Mouse (Mus musculus) hindbrain, embryonic 11.5 days (tissue): ENCODE results near the gene Fga. TPM values are rescaled to one million over a fixed set of nuclear protein-coding genes. Genes with fewer than 3 reads are reported as not detected.

Experiments
- ATAC-seq: fragments of 200-750 bp; cut with Nextera tagmentation; 2 replicates; pipeline ENCODE4 v1.8.0; 2017; ENCODE audit warnings: mild to moderate bottlenecking, moderate TSS enrichment, moderate library complexity; ENCODE audit not compliant: low FRiP score
- DNase-seq: peaks from one replicate; pipeline ENCODE4 v3.0.0-alpha.2; 2015; ENCODE audit warnings: low spot score
- H3K27ac ChIP-seq: fragments of 300-500 bp; sonication (generic); 2 replicates; pipeline ENCODE4 v1.5.1; 2014; ENCODE audit warnings: mild to moderate bottlenecking, low read depth, low read length
- H3K27me3 ChIP-seq: fragments of 300-500 bp; sonication (generic); 2 replicates; pipeline ENCODE4 v1.6.1; 2014; ENCODE audit warnings: mild to moderate bottlenecking, low read length, moderate library complexity, mixed read lengths; ENCODE audit not compliant: control insufficient read depth, insufficient read depth
- H3K36me3 ChIP-seq: fragments of 300-500 bp; sonication (generic); 2 replicates; pipeline ENCODE4 v1.6.1; 2014; ENCODE audit warnings: mild to moderate bottlenecking, low read length, moderate library complexity, mixed read lengths; ENCODE audit not compliant: control insufficient read depth, insufficient read depth
- H3K4me1 ChIP-seq: fragments of 300-500 bp; sonication (generic); replicated peaks from 2 replicates; pipeline ENCODE4 v1.6.1; 2014; ENCODE audit warnings: low read length, mixed read lengths; ENCODE audit not compliant: control insufficient read depth, insufficient read depth
- H3K4me2 ChIP-seq: fragments of 300-500 bp; sonication (generic); replicated peaks from 2 replicates; pipeline ENCODE4 v1.6.1; 2014; ENCODE audit warnings: mild to moderate bottlenecking, low read depth, low read length
- H3K4me3 ChIP-seq: fragments of 300-500 bp; sonication (generic); 2 replicates; pipeline ENCODE4 v1.5.1; 2014; ENCODE audit warnings: low read depth, low read length
- H3K9ac ChIP-seq: fragments of 300-500 bp; sonication (generic); 2 replicates; pipeline ENCODE4 v1.6.1; 2014; ENCODE audit warnings: low read depth, low read length
- H3K9me3 ChIP-seq: fragments of 300-500 bp; sonication (generic); 2 replicates; pipeline ENCODE4 v1.6.1; 2016; ENCODE audit warnings: low read length; ENCODE audit not compliant: control insufficient read depth
- WGBS: fragments of 180-500 bp; shearing (Covaris S2); extraction: QIAGEN DNeasy Blood & Tissue Kit; methylation state at CpG from one replicate; pipeline ENCODE4 v1.1.7; 2014; 5-methylcytosine and 5-hydroxymethylcytosine counted together
- polyA plus RNA-seq: library from polyadenylated mRNA; unstranded; fragments of >200 nt; fragmentation: Nextera tagmentation; extraction: Ambion mirVana; gene quantifications from 2 replicates; pipeline ENCODE4 v1.2.1, GENCODE M21; 2014

The Fga gene
- polyA plus RNA-seq, 1 experiment from 2014 or later, result not detected

GRCm38 (mm10) chr3:83053758-83054157 lies 27.9 kb downstream of the Fga start:
- ATAC-seq (no peak), DNase-seq (peak; percentile 54)
- Histone ChIP-seq H3K4me3 (no peak overlapping the region), H3K27ac (no peak overlapping the region), H3K27me3 (no peaks in the 10 kb centered on the region), H3K36me3 (no peaks in the 10 kb centered on the region), H3K4me2 (no peak overlapping the region), H3K9me3 (no peaks in the 10 kb centered on the region), H3K9ac (no peak overlapping the region), H3K4me1 (0 out of 2 replicates have a peak, but pooled peaks cover 2% of the 10 kb centered on the region)
- 36% methylated on average over 10 of the region's 10 CpGs for whole genome bisulfite sequencing

- no peak for DNase-seq
- no peak overlapping the region for H3K9ac ChIP-seq
Observed at GRCm38 (mm10) chr3:83054759-83055158, 28.9 kb downstream of the Fga start.

GRCm38 (mm10) chr3:83055281-83056038 lies 29.6 kb downstream of the Fga start, which contains the start of gene Plrg1:
Plrg1 (plus strand) TSS chr3:83055522.
- ATAC-seq (peak; percentile 99), DNase-seq (peak; percentile 99)
- H3K27ac ChIP-seq, result peak within 1 kb of the TSS; percentile 30; the same call in 1 of the 2 replicates
- WGBS, result under 1% methylated on average over 60 of the region's 61 CpGs
- no peaks in the 10 kb centered on the region for H3K9me3 ChIP-seq
- H3K27me3 ChIP-seq, result no peaks in the 10 kb centered on the region
- 0 out of 2 replicates have a peak, but pooled peaks cover under 1% of the 10 kb centered on the region for H3K36me3 ChIP-seq
- H3K4me3 ChIP-seq, result peak within 1 kb of the TSS; percentile 59
- peak within 1 kb of the TSS; percentile 80 for H3K9ac ChIP-seq
- H3K4me1 ChIP-seq, result 0 out of 2 replicates have a peak, but pooled peaks cover 2% of the 10 kb centered on the region
- H3K4me2 ChIP-seq, result peak within 1 kb of the TSS; percentile 62

More at GRCm38 (mm10) chr3:83054759-83055158, 28.9 kb downstream of the Fga start:
- H3K9me3 ChIP-seq, result no peaks in the 10 kb centered on the region
- H3K4me3 ChIP-seq, result peak overlapping the region; percentile 59
- no peak overlapping the region for H3K27ac ChIP-seq
- H3K36me3 ChIP-seq, result no peaks in the 10 kb centered on the region
- H3K27me3 ChIP-seq, result no peaks in the 10 kb centered on the region
- ATAC-seq, result no peak
- 40% methylated on average over 13 of the region's 13 CpGs for WGBS
- H3K4me1 ChIP-seq, result 0 out of 2 replicates have a peak, but pooled peaks cover 2% of the 10 kb centered on the region
- peak overlapping the region; percentile 25; the same call in 1 of the 2 replicates for H3K4me2 ChIP-seq

DNA sequence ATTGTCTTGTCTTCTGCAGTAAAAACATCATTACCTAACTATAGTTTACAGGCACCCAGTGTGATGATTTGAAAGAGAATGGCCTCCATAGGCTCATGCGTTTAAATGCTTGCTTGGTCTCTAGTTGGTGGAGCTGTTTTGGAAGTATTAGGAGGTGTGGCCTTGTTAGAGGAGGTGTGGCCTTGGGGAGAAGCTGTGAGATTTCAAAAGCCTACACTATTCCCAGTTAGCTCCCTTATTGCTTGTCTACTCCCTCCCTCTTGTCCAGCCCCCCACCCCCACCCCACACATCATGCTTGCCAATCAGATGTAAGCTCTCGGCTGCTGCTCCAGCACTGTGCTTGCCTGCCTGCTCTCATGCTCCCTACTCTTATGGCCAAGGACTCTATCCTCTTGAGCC lies 31.2 kb downstream of the Fga start:
- Histone ChIP-seq H3K4me2 (no peak overlapping the region), H3K4me1 (0 out of 2 replicates have a peak, but pooled peaks cover 2% of the 10 kb centered on the region), H3K27me3 (no peaks in the 10 kb centered on the region), H3K27ac (no peak overlapping the region), H3K4me3 (no peak overlapping the region), H3K36me3 (peaks cover 7% of the 10 kb centered on the region; the same call in 1 of the 2 replicates), H3K9me3 (no peaks in the 10 kb centered on the region), H3K9ac (no peak overlapping the region)
- no peak for DNase-seq
- no peak for ATAC-seq
- 93% methylated on average over 2 of the region's 2 CpGs for WGBS

DNA sequence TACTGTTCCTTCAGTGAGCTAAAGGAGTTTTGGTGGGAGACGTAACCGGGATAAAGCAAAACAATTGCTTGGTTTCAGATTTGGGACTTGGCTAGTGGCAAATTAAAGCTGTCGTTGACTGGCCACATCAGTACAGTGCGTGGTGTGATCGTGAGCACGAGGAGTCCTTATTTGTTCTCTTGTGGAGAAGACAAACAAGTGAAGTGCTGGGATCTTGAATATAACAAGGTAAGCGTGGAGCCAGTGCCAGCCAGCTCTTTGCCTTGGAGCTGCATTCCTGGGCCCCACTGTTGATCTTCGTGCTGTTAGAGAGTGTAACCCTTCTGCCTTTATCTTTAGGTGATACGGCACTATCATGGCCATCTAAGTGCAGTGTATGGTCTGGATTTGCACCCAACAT lies 42.0 kb downstream of the Fga start:
- H3K27ac ChIP-seq, result no peak overlapping the region
- H3K36me3 ChIP-seq, result peaks cover 8% of the 10 kb centered on the region; the same call in 1 of the 2 replicates
- no peaks in the 10 kb centered on the region for H3K27me3 ChIP-seq
- no peak overlapping the region for H3K9ac ChIP-seq
- H3K9me3 ChIP-seq, result no peaks in the 10 kb centered on the region
- H3K4me3 ChIP-seq, result no peak overlapping the region
- DNase-seq (no peak), ATAC-seq (no peak)
- H3K4me1 ChIP-seq, result no peaks in the 10 kb centered on the region
- no peak overlapping the region for H3K4me2 ChIP-seq
- WGBS, result 95% methylated on average over 9 of the region's 9 CpGs

GRCm38 (mm10) chr3:83068869-83069268 lies 43.0 kb downstream of the Fga start:
- ATAC-seq, result no peak
- Histone ChIP-seq H3K36me3 (peaks cover 8% of the 10 kb centered on the region; the same call in 1 of the 2 replicates), H3K9me3 (no peaks in the 10 kb centered on the region), H3K4me2 (no peak overlapping the region), H3K27me3 (no peaks in the 10 kb centered on the region), H3K4me1 (no peaks in the 10 kb centered on the region), H3K27ac (no peak overlapping the region), H3K4me3 (no peak overlapping the region), H3K9ac (no peak overlapping the region)
- DNase-seq, result no peak
- 97% methylated on average over 13 of the region's 13 CpGs for WGBS

GRCm38 (mm10) chr3:83070231-83070630 lies 44.4 kb downstream of the Fga start:
- Histone ChIP-seq H3K27ac (no peak overlapping the region), H3K4me1 (no peaks in the 10 kb centered on the region), H3K9me3 (no peaks in the 10 kb centered on the region), H3K4me3 (no peak overlapping the region), H3K36me3 (peaks cover 8% of the 10 kb centered on the region; the same call in 1 of the 2 replicates), H3K27me3 (no peaks in the 10 kb centered on the region), H3K9ac (no peak overlapping the region), H3K4me2 (no peak overlapping the region)
- no peak for DNase-seq
- WGBS, result 90% methylated on average over 4 of the region's 4 CpGs
- ATAC-seq, result no peak

DNA sequence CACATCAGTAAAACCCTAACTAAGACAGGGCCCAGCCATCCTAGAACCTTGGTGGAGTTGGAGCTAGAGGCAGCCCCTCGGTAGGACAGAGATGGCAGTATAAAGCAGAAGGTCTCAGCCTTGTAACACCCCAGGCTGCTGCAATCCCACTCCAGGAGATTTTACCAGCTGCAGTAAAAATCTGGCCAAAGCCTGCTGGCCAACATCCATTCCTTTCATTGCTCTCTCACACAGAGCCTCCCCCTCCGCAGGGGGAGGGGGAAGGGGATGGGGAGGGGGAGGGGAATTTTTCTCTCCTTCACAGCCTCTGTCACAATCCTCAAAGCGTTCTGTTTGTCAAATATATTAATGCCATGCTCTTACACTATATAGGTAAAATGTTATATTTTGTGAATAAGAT lies 50.7 kb downstream of the Fga start:
- Histone ChIP-seq H3K4me1 (no peaks in the 10 kb centered on the region), H3K4me3 (no peak overlapping the region), H3K27me3 (no peaks in the 10 kb centered on the region), H3K4me2 (no peak overlapping the region), H3K9me3 (no peaks in the 10 kb centered on the region), H3K27ac (no peak overlapping the region), H3K9ac (no peak overlapping the region), H3K36me3 (no peaks in the 10 kb centered on the region)
- no peak for ATAC-seq
- WGBS, result 48% methylated on average over 2 of the region's 3 CpGs
- DNase-seq, result peak; percentile 17
